Mouse (Mus musculus) neutrophil, adult 5-6 weeks (primary cell): ENCODE measurements at regions not wholly inside any gene's neighbourhood (a gene's known extent, or its start where the extent isn't known, plus 50 kb on each side); places are given as distances from the start of the nearest gene placed in this dataset.

ENCODE experiments used
- ATAC-seq: fragments of 151-379, 151-347 bp; 2 replicates; pipeline ENCODE4 v1.8.0; 2017; ENCODE audit warnings: mild to moderate bottlenecking, moderate TSS enrichment; ENCODE audit not compliant: insufficient number of reproducible peaks, poor library complexity, low FRiP score, severe bottlenecking; ENCODE audit errors: extremely low read depth

DNA sequence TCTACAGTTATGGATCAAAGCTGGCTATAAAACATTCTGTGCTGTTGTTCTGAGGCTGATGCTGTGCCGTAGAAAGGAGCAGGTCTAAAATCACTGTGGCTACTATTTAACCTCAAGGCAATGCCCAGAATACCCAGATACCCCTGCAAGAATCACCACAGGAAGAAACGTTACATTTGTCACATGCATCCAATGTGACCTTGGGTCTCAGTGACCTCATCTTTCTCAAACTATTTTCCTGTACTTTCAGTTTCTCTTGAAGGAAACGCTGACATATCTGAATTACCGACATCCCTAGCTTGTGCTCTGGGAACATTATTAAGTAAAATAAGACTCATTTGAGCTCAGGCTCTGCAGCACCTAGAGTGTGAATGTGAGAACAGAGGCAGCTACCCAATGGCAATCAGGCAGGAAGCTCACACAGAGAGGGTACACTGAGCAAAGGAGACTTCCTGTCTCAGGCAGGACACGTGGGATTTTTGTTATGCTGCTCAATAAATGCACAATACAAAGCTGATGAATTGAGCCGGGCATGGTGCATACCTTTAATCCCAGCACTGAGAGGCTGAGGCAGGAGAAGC is 436.7 kb upstream of the Jarid2 start:
- no peak for ATAC-seq

DNA sequence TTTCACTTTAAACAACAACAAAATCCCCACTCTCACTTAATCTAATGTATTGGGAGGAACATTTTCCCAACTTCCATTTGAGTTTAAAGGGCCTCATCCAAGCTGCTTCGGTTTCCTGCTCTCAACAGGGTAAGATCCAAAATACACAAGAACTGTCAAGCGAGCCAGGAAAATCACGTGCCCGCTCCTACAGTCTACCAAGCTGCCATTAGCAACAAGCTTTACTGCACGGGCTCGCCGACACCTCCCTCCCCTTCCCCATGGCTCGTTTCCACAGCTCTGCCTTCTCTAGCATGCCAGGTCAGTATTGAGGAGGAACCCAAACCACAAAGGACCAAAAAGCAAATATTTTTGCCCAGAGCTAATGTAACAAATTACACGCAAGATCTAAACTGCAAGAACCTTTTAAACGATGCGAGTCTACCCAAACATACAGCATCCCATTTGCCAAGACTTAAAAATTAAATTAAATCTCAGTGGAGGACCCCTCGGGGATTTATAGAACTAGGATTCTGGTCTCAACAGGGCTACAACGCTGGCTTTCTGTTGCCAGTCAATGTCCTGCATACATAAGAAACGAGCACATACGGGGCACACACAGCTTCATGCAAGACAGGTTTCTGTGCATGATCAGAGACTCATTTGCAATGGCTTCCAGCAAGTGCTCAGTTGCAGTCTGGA is 435.4 kb upstream of the Jarid2 start:
- no peak for ATAC-seq

DNA sequence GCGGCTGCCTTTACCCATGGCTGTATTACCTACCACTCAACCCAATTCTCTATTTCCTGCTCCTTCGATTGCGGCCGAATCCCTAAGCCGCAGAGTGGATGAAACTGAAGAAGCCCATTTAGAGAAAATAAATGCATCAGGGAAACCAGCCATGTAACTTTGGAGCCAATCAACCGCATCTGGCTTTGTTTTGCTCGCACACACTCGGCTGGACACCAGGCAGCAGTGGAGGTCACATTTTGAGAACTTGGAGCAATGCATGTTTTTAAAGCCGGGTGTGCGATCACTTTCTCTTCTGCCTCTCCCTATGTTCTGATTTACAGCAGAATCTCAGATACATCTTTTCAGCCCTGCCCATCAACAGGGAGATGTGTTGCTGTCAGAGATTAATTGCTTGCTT is 433.7 kb upstream of the Jarid2 start:
- ATAC-seq, result no peak

DNA sequence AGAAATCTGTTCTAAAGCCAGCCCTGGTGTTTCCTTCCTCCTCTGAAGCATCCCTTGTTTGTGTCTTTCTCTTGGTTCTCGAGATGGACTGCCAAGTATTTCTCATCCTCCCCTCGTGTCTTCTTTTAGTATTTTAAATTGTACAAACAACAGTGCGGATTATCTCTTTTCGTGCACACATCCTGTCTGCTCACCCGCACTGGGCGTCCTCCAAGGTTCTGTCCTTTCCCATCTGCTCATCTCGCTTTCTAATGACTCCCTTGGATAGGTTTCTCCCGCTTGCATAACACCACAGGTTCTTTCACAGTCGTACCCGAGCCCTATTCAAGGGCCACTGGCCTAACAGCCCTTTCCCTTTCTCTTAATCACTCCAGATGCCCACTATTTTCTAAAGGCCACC is 428.7 kb upstream of the Jarid2 start:
- ATAC-seq, result no peak

DNA sequence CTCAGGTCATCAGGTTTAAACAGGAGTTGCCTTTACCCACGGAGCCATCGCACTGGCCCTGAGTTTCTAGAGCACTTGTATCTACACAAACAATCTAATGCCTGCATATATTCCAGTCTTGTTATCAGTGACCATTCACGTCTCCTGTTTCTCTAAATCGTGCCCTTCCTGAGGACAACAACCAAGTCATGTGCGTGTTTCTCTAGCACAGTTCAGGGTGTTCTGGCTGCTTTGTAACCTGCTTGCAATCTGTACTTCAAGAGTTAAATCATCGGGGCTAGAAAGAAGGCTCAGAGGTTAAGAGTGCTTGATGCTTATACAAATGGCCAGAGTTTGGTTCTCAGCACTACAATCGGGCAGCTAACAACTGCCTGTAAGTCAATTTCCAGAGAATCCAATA is 428.1 kb upstream of the Jarid2 start:
- no peak for ATAC-seq

DNA sequence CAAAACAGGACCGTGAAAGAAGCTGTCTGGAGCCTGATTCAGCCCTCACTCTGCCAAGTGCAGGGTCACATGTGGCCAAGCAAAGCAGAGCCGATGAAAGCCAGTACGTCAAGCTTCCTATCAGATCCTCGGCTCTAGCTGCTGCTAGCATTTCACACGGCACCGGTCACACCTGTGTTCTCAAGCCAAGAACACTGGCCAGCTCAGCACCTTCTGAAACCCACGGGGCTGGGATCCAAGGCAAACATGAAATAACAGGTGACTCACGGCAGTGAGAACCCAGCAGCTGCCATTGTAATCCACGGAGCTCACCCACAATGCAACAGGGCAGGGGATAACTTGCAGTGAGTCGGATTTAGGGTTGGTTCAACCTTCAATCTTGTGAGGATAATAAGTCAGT is 427.3 kb upstream of the Jarid2 start:
- no peak for ATAC-seq

DNA sequence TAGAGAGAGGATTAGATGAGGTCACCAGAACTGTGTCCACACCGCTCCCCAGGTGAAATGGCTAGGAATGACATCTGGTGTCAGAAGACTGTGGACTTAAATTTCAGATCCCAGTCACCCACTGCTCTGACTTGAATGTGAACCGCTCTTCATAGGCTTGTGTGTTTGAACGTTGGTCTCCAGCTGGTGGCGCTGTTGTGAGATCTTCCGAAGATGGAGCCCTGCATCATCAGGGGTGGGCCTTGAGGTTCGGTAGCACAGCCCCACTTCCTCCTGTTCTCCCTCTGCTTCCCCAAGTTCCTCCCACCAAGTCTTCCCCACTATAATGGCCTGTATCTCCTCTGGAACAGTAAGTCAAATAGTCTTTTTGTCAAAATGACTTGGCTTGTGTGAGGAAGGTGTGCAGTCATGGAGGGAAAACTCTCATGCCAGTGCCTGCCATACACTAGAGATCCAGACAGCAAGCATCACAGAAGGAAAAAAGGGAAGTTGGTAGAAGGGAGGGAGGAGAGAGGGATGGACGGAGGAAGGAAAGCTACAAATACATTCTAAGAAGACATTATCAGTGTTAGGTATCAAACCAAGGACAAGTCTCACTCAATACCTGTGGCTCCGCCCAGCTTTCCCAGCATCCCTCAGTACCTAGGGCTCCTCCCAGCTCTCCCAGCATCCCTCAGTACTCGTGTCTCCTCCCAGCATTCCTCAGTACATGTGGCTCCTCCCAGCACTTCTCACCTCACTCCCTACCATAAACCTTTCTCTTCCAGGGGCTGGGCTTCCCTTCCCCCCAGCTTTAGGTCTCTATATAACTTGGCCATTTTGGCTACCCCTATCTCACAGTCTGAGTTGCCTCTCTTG is 423.9 kb upstream of the Jarid2 start:
- ATAC-seq, result 0 out of 2 replicates have a peak, but pooled peaks have one; percentile 44

DNA sequence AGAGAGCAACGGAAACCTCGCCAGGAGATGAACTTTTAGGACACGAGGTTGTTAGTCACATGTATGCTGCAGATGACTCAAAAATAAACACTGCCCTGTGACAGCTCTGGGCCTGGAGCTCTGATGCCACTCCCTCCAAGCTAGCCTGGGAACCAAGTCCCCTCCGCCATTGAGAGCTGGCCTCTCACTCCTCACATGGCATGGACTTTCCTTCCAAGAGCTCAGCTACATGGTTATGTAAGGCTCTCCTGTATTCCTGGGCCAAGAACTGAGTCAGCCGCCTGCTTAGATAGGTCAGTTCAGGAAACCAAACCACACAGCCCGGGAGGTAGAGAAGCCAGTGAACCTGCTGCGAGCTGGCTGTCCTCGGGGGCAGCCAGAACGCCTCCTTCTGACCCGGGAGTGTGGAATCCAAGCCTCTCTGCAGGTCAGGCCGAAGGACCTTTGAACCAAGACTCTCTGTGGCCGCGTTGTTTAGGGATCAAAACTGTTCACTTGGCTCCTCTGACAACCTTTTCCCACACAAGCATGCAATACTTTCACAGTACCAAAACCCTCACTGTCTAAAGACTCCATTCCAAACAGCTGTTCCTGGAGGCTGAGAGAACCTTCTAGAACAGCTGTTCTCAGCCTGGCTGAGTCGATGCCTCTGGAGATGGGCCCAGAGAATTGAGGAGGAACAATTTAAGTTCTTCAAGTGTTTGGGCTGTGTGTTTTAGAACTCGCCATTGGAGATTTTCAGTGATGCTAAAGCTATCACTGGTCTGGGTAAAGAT is 422.8 kb upstream of the Jarid2 start:
- no peak for ATAC-seq

DNA sequence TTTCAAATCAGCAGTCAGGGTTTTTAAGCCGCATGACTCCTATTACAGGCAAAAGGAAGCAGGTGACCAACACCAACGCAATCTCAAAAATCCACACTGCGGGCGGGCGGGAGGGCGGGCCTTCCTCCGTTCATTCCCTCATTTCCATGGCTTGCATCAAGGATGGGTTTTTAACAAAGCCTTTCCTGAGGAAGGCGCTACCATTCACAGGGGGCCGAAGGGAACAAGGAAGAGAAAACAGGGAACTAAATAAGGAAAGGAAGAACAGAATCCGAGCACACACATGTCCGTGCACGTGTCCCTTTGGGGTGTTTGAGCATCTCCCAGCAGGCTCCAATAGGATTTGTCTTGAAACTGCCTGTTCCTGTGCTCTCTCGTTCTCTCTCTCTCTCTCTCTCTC is 421.0 kb upstream of the Jarid2 start:
- ATAC-seq, result no peak

DNA sequence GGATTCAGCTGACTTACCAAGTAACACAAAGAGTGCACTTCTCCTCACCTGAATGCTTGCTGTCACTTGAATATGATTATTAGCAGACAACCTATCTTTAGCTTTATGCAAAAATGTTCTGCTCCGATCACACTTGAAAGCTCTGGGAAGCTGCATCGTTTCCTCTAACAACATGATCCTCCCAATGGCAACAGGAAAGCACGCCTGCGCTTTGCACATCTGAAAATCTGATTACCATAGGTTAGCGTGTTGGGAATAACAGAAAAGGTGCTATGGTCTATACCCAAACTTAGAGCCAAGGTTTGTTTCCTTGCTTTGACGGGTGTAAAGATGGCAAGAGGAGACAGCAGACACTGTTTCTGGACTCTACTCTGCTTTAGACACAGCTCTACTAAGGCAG is 417.0 kb upstream of the Jarid2 start:
- ATAC-seq, result no peak

DNA sequence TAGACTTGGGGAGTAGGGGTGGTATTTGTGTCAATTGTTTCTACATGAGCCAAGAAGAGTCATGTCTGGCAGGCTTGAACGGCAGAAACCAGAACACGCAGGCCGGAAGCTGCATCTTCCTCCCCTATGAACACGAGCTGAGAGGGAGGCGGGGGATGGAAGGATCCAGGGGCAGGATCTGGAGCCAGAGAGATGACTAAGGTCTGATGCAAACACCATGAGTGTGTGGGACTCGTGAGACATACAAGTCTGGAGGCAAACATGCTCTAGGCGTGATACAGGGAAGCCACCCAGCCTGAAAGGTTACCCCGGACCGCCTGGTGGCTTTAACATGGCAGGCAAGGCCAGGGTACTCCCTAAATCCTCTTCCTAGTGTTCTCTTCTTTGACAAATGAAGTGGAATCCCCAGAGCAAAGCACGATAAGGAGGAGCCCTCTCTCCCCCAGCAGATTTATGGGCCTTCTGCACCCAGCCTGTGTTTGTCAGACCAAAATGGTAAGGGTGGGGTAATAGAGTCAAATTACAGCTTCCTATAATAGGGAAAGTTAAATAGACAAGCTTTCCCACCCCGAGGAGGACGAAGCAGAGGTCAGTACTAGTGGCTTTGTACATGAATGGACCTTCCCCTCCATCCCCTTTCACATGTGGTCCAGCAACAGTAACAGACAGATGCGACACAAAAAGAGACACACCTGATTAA is 412.4 kb upstream of the Jarid2 start:
- ATAC-seq, result no peak

DNA sequence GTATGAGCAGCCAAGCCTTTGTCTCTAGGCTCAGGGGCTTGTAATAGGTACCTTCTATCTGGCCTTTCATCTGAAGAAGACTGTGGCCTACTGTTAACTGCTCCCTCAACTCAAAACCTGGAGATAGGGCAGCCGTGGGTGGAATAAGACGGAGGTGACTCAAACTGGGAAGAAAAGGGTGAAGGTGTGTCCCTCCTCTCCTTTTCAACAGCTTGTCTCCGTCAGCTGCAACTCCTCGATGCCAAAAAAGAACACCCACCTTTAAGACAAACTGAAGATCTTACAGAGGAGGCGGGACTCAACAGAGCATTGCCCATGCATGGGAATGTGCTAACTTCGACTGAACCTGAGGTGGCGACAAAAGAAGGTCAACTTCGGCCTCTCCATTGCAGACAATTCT is 411.7 kb upstream of the Jarid2 start:
- ATAC-seq, result no peak

DNA sequence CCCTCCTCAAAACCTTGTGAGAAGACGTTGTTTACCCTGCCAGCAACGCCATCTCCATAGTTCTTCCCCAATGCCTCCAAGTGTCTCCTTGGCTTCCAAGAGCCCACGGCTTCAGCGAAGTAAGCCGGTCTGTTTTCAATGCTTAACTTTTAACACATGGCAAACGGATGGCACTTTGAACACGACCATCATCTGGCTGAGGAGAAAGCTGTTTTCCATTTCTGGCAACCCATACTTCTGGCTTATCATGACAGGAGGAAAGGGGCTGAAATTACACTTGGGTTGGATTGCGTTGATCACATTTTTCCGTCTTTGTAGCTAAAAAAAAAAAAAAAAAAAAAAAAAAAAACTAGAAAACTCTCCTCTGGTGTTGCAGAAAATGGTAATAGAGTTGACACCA is 410.2 kb upstream of the Jarid2 start:
- no peak for ATAC-seq

DNA sequence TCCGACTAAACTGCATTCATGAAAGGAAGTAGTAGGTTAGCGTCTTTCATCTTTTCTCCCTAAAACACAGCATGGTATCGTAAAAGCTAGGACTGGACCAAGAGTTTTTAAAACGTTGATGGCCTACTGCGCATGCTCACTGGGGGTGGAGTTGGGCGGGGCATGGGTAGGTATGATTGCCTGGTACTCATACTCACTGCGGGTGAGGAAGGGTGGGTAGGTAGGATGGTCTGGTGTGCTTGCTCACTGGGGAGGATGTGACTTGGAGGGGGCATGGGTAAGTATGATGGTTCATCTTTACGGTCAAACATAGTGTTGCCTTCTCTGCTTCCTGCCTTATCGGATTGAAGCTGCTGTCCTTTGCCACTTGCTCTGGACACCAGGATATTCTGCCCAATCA is 409.8 kb upstream of the Jarid2 start:
- ATAC-seq, result no peak

DNA sequence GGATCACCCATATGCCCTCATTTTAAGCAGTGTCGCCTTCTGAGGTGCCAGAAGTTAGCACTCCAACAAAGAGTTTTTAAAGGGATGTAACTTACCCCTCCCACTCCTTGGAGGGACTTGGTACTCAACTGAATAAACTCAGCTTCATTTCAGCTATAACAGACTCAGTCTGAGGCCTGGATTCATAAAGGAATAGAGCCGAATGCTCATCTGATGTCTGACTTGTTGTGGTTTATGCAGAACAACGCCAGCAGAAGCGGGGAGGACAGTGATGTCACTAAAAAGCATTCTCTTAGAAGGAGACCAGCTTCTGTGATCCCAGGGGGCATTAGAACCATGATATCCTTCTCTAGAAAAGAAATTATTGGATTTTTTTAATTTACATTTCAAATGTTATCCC is 409.0 kb upstream of the Jarid2 start:
- ATAC-seq, result no peak

DNA sequence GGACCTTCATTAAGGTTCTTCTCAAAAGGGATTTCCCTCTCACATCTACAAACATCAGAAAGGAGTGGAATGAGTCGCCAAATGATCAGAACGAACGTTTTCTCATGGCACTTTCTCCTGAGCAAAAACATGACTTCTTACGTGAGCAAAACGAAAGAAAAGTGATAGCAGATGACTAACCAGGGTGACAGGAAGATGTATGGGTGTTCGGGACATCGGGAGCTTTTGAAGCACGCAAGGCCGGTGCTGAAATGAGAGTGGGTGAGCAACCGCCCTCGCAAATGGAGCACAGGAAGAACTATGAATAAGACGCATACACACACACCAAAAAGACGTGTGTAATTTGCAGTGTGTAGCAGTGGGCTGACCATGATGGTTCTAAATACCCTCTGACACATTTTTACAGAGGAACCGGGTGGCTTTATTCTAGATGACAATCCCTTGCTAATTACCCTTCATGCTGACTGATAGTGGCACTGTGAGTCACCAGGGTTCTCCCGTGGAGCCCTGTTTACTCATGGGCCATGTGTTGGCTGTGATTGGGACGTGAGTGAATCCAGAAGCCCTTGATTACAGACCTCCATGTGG is 408.2 kb upstream of the Jarid2 start:
- ATAC-seq, result no peak

DNA sequence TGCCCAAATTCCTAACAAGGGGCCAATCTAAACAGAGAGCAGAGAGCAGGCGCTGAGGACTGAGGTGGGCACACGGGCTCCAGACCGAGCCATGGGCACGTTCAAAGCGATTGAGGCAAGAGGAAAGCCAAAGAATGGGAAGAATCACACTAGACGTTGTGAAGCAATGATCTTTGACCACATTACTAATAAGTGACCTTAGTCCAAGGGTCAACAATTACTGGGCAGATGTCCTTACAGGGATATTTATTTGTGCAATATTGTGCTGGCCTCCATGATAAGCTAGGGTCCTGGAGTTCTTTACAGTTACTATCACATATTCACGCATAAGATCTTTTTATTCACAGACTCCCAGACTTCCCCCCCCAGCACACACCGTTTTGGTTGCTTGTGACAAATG is 400.9 kb upstream of the Jarid2 start:
- no peak for ATAC-seq

DNA sequence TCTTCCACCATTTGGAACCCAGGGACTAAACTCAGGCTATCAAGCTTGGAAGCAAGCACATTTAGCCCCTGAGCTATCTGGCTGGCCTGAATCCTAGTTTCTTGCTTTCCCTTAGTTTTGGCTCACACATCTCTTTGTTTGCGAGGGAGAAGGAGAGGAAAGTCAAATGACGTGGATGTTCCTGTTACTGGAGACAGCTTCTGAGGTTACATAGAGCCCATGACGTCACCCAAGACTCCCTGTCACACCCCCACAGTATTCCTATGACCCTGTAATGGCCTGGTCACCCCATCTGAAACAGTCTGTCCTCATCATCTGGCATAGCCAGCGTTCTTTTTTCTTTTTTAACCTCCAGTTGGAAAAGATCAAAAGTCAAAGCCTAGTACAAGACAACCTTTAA is 400.1 kb upstream of the Jarid2 start:
- no peak for ATAC-seq

DNA sequence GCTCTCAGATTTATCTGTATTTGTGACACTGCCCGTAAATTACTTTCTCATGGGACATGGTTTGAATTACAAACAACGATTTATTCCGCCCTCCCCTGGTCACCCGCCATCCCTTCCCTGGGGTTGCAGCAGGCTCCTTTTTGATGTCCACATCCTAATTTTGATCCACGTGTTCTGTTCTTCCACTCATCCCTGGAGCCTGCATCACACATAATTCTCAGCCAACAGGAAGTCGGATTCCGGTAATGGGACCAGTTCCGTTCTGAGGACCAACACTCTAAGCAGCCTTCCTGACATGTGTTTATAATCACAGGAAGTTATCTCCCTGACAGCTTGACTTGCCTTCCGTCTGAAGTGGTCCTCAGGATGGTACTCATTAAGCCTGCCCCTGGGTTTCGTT is 399.6 kb upstream of the Jarid2 start:
- ATAC-seq, result no peak
